Mouse (Mus musculus) activated CD4-positive, CD25-positive, alpha-beta regulatory T cell, adult 4 months (primary cell): ENCODE results near the gene Zfp735. TPM values are rescaled to one million over a fixed set of nuclear protein-coding genes. Genes with fewer than 3 reads are reported as not detected.

Experiments
- ATAC-seq: one replicate; pipeline ENCODE4 v1.8.0; 2017
- polyA plus RNA-seq, 2 experiments: library from polyadenylated mRNA; unstranded; fragments of 100-300 nt; shearing (Covaris generic); gene quantifications; one replicate each; pipeline ENCODE4 v1.2.1; 2017

Zfp735 gene
- not detected for polyA plus RNA-seq

GRCm38 (mm10) chr11:73688478-73688877 lies at the start of gene Zfp735:
Gene Zfp735 (plus strand): TSS chr11:73688778.
- no peak for ATAC-seq

GRCm38 (mm10) chr11:73759115-73759514 lies 70.5 kb downstream of the Zfp735 start:
- no peak for ATAC-seq

Other genes with a start within 250 kb of the Zfp735 start
- gene Olfr380, start 231.3 kb upstream of the Zfp735 start, polyA plus RNA-seq, result not detected
- gene Olfr381, start 197.2 kb upstream of the Zfp735 start, polyA plus RNA-seq, result not detected
- not detected for gene Olfr382, start 171.6 kb upstream of the Zfp735 start, polyA plus RNA-seq
- gene Olfr385, start 95.8 kb upstream of the Zfp735 start, polyA plus RNA-seq, result not detected
- gene Olfr384, start 90.2 kb upstream of the Zfp735 start, polyA plus RNA-seq, result not detected
- gene Olfr389, start 91.9 kb downstream of the Zfp735 start, polyA plus RNA-seq, result not detected
- gene Olfr390, start 94.2 kb downstream of the Zfp735 start, polyA plus RNA-seq, result not detected
- not detected for gene Olfr391-ps, start 114.3 kb downstream of the Zfp735 start, polyA plus RNA-seq
- gene Olfr392, start 128.3 kb downstream of the Zfp735 start, polyA plus RNA-seq, result under 1 TPM in 1 of 2 experiments, not detected in 1; 0.20 TPM
- gene Olfr393, start 162.7 kb downstream of the Zfp735 start, polyA plus RNA-seq, result not detected
- gene Olfr394, start 202.0 kb downstream of the Zfp735 start, polyA plus RNA-seq, result not detected
- not detected for gene Olfr395, start 220.5 kb downstream of the Zfp735 start, polyA plus RNA-seq
- gene Olfr23, start 247.9 kb downstream of the Zfp735 start, polyA plus RNA-seq, result not detected